Mouse (Mus musculus) liver, adult (tissue): Measurements from ENCODE around the gene Phyhd1.

Experiments used
- GATA4 ChIP-seq: IDR thresholded peaks from 2 replicates; pipeline ENCODE4 v1.6.1; 2014; ENCODE audit warnings: mild to moderate bottlenecking, low read length; ENCODE audit not compliant: insufficient replicate concordance

Gene Phyhd1

DNA sequence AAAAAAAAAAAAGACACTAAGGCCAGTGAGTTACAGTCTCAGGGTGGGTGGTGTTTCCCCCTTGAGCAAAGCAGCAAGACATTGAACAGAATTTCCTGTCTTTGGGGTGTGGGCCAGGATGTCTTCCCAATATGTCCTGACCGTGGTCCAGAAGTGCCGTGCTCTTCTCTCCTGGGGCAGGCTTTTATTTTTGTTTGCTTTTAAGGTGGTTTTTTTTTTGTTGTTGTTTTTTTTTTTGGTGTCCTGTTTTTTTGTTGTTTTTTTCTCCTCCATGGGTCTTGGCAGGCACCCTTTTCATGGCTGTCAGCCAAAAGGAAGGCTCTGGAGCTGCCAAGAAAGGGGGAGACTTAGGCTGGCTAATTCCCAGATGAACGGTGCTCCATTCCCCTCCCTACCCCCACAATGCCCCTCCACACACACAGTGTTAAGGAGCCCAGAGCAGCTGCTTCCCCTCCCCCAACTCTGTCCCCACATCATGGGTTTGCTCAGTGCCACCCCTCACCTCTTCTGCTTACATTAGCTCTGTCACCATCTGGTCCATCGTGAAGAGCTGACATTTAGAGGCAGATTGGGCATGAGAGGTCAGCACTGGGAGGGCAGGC, 3.1 kb upstream of the Phyhd1 start:
- no peak for TF ChIP-seq GATA4

DNA sequence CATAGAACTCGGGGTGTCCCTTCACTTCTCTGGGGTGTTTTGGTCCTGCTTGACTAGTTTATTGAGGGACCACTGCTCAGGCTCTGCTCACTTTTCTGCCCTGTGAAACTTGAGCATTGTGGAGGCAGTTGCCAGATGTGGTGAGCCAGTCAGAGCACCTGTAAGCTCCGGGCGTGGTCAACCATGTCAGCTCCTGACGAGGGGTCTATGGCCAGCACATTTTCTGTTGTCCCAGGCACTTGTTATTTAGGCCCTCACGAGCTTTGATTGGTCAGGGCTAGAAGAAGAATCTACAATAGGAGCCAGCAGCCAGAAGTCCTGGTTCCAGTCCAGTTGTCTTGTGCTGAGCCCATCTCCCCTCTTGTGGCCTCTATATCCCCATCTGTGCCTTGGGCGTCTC, 2.2 kb upstream of the Phyhd1 start:
- no peak for TF ChIP-seq GATA4

DNA sequence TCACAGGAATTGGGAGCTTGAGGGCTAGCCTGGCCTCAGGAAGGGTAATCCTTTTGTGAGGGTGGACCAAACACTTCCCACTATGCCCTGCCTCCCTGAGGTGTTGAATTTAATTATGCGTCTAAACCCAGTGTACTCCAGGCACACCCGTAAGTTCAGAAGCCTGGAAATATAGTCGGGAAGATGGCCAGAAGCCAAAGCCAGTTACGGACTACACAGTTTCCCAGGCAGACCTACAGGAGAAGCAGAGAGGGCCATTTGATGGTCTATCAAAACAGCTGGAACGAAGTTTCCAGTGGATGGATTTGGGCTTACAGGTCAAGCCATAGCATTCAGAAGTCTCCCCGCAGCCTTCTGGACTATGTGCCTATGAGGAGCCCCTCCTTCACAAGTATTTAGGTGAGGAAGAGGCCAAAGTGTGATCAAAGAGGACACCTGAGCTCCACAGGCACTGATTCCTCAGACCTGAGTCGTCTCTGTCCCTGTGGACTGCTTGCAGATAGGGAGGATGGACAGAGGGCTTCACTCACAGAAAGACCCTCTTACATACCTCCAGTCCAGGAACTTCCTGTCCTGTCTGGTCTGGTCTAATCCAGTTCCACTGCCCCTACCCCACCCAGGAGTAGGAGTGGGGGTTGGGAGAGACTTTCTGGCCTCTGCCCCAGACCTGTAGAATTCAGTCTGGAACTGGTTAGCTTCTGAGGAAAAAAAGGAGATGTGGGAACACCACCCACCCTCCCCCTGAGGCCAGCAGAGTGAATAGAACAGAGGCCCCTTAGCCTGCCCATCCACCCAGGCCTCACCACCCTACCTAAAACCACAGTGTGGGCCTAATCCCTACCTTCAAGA, 1.1 kb upstream of the Phyhd1 start:
- no peak for TF ChIP-seq GATA4

DNA sequence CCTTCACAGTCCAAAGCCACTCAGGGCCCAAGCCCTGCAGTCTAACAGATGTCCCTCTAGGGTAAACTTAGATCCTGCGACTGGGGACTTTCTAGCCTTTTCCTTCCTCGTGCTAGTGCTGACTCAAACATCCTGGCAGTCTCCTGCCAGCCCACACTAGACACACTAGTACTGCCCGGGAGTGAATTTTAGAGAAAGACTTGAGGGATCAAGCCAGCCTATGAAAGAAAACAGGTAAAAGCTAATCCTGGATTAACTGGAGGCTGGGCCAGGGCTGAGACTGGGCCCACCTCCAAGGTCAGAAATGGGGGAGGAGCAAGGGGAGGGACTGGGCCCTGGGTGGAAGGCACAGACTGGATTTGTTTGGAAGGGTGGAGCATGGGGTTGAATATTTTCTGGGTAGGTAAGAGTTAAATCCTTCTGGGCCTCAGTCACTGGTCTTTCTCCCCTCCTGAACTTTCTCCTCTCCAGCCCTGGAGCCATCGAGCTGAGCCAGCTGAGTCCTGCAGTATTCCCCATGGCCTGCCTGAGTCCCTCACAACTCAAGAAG, 464 bp downstream of the Phyhd1 start:
- TF ChIP-seq GATA4 = no peak

DNA sequence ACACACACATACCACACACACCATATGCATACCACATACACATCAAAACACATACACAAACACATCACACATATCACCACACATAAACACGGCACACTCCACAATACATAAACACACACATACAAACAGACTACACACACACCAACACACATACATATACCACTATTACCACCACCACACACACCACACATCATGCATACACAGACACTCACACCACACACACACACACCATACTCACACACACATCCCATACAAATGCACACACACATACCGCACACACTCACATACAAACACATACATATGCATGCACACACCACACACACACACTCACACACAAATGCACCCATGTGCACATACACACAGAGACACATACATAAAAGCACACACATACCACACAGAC, 1.5 kb downstream of the Phyhd1 start:
- TF ChIP-seq GATA4 = no peak

DNA sequence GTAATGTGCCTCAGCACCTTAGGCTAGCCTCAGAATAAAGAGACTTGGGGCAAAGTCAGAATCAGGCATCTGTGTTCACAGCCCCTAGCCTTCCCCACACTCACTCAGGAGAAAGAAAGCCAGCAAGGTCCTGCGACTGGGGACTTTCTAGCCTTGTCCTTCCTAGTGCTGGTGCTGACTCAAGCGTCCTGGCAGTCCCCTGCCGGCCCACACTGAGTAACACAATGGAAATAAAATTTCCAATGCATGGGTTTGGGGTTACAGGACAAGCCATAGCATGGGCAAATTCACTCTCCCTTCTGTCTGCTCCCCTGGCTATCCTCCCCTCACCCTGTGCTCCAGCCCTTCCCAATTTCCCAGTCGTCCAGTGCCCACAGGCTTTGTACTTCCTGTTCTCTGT, 2.4 kb downstream of the Phyhd1 start:
- no peak for TF ChIP-seq GATA4

DNA sequence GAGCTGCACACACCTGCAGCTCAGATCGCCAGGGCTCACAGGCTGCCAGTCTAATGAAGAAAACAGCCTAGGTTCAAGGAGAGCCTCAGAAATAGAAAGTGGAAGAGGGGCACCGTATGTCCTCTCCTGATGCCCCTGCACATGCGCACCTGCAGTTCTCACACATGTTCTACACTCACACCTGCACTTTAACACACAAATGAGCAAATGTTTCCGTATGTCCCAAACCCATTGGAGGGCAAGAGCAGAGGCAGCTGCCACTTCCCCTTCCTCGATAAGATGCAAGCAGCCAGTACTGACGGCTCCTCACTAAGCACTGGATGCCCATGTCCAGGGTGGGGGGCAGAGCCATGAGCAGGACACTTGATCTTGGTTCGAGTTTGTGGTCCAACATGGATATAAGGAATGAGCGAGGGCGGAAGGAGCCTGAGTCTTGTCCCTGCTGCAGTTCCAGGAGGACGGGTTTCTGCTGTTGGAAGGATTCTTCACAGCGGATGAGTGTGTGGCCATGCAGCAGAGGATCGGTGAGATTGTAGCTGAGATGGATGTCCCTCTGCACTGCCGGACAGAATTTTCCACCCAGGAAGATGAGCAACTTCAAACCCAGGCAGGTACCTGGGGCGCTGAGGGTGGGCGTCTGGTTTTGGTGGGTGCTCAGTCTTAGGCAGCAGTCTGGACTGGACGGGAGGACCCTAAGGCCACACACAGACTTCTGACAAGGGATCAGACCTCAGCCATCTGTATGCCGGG, 3.4 kb downstream of the Phyhd1 start:
- TF ChIP-seq GATA4 = no peak

DNA sequence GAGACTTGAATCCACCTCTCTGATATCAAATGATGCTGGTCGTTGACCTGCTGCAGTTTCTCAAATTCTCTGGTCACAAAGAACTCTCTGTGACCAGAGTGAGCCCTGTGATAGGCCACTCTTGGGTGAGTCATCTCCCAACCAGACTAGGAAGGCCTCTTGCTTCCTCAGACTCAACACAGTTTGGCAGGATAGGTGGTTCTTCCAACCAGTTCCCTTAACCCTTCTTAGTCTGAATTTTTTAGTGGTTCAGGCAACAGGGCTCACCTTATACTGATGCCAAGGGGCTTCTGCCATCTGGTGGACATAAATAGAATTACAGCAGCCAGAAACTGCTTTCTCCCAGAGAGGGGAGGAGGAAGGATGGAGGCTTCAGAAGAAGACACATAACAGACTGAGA, 4.1 kb downstream of the Phyhd1 start:
- TF ChIP-seq GATA4 = peak; percentile 41; the same call in 1 of the 2 replicates

DNA sequence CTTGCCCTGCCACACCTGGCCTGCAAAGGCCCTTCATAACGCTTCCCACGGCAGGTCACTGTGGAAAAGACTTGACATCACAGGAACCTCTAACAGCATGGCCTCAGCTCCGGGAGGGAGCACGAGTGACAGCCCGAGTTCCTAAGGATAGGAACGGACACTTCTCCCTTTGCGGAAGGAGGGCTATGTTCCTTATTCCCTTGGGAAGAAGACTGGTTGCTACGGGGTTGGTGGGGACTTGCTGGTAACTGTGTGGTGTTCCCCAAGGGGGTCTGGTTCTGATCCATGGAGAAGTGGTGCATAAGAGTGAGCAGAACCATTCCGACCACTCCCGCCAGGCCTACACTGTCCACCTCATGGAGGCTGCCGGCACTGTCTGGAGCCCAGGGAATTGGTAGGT, 14.7 kb downstream of the Phyhd1 start, which contains the start of gene Gm28038:
TSS of gene Gm28038 (plus strand) at position 301 of the 400 bp plus-strand sequence.
- TF ChIP-seq GATA4 = no peak

DNA sequence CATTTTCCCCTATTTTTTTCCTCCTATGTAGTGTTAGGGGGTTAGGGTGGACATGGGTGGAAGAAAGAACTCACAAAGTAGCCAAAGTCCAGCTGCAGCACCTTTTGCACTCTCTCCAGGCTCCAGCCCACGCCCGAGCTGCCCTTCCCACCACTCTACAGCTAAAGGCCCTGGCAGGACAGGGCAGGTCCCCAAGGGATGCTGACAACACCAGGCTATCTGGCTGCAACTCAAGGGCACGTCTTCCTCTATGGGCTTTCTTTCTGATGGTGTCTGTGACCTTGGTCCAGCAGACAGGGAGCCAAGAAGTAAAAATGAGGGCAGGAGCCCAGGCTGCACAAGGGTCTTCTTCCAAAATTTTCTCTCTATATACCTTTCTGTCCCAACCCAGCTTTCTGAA, 15.6 kb downstream of the Phyhd1 start:
- no peak for TF ChIP-seq GATA4

DNA sequence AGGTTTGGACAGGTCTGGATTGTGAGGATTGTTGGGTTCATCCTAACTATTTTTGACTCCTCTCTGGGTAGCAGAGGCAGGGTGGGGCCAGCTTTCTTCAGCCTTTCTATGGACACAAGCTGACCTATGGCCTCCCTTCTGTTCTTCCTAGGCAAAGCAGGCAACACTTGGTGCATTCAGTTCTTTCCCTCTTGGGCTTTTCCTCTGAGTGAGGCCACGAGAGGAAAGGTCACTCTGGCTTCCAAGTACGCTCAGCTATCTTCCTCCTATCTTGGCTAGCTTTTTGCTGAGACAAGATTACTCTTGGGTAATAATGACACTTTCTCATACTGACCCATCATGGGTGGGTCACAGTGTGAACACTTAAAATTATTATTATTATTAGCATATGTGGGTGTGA, 17.2 kb downstream of the Phyhd1 start:
- no peak for TF ChIP-seq GATA4

DNA sequence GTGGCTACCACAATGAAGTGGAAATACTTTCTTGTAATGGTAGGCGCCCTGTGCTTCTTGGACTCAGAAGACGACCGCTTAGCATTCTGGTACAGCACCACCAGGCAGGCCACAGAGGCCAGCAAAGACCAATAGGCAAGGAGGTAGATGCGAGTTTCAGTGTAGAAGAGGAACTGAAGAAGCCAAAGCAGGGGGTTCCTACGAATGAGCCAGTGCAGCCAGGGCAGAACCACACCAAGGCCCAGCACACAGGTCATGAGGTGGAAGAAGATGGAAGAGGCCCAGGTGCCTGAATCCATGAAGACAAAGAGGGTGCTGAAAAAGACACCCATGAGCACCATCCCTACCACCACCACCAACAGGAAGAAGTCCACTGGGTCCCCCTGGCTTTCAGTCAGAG, 19.0 kb downstream of the Phyhd1 start:
- no peak for TF ChIP-seq GATA4

DNA sequence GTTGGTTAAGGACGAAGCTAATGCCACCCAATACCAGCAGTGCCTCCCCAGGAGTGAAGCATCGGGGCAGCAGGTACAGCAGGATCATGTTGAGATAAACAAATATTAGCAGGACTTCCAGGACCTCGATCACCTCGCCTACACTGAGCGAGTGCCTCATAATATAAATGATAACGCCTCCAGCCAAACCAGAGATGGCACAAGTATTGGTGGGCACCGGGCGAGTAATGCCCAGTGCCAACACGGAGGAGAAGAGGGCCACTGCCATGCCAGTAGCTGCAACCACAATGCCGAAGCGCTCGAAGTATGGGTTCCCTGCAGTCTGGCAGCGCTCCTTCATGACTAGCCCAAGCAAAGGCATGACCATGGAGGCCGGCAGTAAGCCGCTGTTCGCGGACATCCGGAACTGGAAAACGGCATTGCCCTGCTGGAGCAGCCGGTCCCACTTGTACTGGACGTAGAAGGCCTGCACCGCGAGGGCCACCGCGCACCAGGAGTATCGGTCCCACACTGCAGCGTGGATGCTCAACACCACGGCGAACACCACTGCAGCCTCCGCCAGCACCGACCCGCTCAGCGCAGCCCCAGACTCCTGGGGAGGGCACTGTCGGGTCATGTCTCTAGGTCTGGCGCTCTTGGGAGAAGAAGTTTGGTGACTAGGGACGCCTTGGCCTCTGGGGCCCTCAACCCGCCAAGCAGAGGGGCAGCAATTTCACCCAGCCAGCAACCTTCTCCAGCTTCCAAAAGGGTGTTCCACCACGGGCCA, 19.6 kb downstream of the Phyhd1 start:
- no peak for TF ChIP-seq GATA4

DNA sequence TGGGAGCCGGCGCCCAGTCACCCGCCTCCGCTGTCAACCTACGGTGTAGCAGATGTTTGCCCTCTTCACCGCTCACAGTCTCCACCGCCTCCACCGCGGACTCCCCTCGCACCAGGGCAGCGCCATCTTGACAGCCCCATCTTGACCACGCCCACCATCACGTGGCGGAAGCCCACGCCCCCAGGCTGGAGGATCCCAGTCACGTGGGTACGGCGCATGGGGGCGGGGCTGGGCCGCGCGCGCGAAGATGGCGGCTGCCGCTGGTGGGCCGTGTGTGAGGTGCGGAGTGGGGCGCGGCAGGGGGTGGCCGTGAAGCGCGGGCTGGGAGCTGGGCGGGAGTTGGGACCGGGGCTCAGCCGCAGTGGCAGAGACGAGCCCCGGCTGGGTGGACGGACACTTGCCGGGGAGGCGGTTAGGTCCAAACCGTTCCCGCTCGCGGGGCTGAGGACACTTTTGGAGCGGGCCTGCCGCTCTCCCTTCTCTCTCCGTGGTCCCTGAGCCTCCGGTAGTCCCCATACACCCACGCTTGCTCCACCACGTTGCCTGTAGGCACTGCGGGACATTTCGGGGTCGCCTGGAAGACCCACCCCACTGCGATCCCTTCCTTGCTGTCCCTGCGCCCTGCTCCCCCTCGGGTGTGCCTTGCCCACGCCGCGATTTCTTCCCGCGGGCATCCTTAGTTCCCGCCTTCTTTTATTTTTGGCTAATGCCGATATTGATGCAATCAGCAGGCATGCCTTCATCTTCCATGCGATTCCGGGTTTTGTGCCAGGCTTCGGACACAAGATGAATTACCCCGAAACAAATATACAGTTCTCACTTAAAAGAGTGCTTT, 20.4 kb downstream of the Phyhd1 start, which contains the start of the genes Dolk and Nup188:
TSS of gene Dolk (minus strand) at position 143 of the 835 bp plus-strand sequence.
TSS of gene Nup188 (plus strand) at position 206 of the 835 bp plus-strand sequence.
- TF ChIP-seq GATA4 = no peak; the same call in 1 of the 2 replicates
